Mouse (Mus musculus): ENCODE results near the gene Uap1l1.
A peak's percentile ranks its signal among the peaks of the same experiment; 100 is the strongest.
"Not testable (repeated sequence)": the region's sequence is repeated elsewhere in the genome, so short reads cannot be mapped to it uniquely, and the experiment has no call there.

Gene Uap1l1

DNA sequence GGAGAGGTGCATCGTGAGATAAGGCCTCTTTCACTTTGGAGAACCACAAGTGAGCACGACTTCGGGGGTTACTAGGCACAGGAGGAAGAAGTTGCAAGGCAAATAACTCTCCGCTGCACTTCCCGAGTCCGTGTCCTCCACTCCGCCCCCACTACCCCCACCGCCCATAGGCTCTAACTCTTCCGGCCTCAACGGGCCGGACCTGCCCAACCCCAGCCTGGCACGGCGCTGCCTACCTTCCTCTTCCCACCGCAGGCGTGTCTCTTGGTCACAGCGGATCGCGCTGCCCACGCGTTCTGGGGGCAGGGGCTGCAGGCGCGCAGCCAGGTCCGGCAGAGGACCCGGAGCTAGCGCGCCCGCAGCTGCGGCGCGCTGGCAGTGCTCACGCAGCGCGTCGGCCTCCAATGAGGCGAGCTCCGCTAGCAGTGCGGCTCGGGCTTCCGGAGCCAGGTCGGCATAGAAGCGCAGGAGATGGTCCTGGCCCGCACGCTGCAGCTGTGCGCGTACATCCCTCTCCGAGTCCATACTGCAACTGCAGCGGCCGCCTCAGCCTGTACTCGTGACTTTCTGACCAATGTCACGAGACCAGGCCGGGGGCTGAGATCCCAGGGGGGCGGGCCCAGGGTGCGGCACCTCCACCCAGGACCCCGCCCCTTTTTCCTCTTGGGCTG, at the start of gene Uap1l1:
Uap1l1 (minus strand) TSS at position 592 of the 671 bp plus-strand sequence.
- peak; percentile 64 for DNase-seq

DNA sequence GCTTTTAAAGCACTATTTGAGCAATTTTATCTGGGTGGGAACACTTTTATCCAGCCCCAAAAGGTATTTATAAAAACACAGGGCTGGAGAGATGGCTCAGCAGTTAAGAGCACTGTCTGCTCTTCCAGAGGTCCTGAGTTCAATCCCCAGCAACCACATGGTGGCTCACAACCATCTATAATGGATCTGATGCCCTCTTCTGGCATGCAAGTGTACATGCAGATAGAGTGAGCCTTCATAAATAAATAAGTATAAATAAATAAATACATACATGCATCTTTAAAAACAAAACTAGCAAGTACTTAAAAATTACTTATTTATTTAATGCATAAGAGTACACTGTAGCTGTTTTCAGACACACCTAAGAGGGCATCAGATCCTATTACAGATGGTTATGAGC, 48.0 kb upstream of the Uap1l1 start:
- DNase-seq, result not testable (repeated sequence)

DNA sequence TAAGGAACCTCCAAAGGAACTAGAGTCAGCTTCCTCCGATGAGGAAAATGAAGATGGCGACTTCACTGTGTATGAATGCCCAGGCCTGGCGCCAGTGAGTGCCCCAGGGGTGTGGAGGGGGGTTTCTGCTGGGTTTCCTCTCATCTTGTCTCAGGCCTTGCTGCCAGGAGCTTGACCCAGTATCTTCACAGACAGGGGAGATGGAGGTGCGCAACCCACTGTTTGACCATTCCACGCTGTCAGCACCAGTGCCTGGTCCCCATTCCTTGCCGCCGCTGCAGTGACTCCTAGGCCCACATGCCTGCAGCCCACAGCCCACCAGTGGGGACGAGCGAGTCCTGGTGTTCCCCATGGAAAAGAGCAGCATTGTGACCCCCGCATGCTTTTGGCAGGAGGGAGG, 43.4 kb upstream of the Uap1l1 start:
- DNase-seq, result no peak

DNA sequence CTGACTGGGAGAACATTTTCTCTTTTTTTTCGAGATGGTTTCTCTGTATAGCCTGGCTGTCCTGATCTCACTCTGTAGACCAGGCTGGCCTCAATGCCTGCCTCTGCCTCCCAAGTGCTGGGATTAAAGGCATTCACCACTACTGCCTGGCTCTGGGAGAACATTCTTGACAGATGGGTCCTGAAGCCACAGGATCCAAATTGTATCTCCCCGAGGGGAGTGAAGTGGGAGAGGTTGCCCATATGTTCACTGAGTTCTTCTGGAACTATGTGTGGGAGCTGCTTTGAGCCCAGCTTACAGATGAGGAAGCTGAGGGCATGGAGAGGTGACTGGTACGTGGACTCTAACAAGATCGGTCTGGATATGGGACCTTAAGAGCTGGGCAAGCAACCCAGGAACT, 38.5 kb upstream of the Uap1l1 start:
- DNase-seq, result no peak

DNA sequence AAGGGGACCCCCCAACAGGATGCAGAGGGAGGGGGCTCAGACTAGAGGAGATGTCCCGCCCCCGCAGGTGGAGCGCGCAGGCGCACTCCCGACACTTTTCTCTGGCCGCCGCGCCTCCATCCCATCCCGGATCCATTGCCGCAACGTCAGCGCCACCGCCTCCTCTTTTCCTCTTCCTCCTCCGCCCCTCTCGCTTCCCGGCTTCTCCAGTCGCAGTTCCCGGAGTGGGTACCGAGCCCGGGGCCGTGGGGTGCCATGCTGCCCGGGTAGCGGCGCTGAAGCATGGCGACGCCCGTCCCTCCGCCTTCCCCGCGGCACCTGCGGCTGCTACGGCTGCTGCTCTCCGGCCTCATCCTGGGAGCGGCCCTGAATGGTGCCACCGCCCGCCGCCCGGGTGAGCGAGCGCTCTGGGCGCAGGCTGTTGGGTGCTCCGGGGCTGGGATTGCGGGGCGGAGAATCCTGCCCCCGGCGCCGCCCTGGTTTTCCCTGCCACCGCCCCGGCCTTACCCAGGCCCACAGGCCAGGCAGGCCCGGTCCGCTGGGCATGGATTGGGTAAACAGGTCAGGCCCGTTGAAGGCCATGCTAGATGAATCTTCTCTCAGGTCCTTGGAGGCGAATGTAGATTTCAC, 37.6 kb upstream of the Uap1l1 start:
- peak in 1 of 2 experiments; percentile 15 for DNase-seq

DNA sequence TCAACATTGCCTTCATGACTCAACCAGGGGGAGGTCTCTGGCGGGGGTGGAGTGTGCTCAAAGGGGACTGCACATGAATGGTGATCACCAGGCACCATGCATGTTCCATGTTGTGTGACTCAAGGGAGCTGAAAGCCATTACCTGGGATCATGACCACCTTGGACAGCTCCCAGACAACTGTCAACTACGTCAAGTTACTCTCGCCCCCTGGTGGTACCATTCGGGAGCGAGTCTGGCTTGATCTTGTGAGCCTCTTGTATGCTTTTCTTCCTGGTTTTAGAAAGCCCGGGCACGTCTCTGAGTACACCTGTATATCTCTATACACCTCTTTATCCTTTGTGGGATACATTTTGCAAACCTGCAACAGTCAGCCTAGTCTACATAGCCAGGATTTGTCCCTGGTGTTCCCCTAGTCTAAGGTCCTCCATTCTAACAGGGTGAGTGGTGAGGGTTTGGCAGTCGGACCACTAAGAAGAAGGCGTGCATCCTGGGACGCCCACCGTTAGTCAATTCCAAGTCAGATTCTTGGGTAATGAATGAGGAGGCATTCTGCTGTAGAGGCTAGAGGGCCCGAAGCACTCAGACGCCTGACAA, 37.0 kb upstream of the Uap1l1 start:
- DNase-seq, result peak; percentile 90 to 92

DNA sequence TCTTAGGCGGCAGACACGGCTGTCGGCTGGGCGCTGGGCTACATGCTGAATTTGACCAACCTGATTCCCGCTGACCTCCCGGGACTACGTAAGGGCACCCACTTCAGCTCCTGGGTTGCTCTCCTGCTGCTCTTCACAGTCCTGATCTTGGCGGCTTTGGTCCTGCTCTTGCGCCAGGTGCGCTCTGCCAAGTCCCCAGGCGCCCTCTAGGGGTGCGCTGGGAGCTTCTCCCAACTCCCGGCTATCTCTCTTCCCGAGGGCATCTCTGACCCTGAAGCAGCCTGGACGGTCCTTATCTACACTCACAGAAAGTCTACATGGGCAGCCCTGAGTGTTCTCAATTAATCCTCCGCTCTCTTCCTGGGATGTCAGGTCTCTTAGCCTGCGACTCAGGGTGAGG, 35.3 kb upstream of the Uap1l1 start:
- DNase-seq, result peak in 1 of 2 experiments; percentile 20

DNA sequence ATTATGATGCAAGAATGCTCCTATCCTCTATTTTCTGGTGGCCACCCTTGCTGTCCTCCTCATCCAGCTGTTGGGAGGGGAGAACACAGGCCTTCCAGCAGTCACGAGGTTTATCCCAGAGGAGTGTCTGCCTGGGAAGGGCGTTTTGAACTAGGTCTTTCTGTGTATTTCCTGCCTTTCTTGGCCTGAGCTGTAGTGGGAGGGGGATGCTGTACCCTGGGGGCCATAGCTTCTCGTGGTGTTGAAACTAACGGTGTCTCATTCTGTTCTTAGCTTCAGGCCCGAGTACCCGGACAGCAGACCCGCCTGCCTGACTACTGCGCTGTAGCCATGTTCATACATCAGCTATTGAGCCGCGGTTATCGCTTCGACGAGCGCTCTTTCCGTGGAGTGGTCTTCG, 34.8 kb upstream of the Uap1l1 start:
- no peak for DNase-seq

DNA sequence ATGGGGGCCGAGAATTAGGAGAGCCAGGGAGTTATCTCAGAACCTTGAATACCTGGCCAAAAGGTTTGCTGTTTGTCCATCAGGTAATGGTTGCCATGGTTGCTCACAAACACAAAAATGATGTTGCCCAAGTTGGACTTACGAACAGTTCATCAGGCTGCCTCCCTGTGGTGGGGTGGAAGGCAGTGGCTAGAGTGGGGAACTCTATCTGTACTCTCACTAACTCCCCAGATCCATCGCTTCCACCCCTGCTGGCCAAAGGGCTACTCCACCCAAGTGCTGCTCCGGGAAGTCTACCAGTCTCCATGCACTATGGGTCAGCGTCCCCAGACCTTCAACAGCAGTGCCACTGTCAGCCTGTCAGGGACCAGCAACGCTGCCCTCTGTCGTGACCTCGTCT, 33.6 kb upstream of the Uap1l1 start, which contains the start of gene Npdc1:
Npdc1 (plus strand) TSS at position 301 of the 400 bp plus-strand sequence.
- no peak for DNase-seq

DNA sequence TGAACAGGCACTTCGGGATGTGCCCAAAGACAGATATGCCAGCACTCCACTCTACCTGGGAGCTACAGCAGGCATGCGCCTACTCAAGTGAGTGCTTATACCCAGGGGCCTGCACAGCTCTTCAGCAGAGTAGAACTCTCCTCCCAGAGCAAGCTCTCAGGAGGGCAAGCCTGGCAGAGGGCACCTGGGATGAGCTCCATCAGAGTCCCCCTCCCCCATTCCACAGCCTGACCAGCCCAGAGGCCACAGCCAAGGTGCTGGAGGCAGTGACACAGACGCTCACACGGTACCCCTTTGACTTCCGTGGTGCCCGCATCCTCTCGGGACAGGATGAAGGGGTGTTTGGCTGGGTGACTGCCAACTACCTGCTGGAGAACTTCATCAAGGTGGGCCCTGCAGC, 32.6 kb upstream of the Uap1l1 start:
- DNase-seq, result no peak

DNA sequence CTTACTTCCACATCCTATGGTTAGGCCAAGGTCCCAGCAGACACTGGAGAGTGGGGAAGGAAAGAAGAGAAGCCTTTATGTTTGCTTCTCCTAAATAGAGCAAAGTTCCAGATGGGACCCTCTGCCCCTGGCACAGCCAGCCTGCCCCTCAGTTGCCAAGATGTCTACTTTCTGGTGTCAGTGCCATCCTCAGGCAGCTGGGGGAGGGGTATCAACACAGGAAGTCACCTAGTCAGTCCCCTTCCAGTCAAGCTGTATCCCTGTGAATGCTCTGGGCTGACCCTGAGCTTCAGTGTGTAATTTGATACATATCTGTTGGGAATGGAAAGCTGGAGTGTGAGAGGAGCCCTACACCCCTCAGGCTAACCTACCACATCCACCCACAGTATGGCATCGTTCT, 31.5 kb upstream of the Uap1l1 start:
- no peak for DNase-seq

DNA sequence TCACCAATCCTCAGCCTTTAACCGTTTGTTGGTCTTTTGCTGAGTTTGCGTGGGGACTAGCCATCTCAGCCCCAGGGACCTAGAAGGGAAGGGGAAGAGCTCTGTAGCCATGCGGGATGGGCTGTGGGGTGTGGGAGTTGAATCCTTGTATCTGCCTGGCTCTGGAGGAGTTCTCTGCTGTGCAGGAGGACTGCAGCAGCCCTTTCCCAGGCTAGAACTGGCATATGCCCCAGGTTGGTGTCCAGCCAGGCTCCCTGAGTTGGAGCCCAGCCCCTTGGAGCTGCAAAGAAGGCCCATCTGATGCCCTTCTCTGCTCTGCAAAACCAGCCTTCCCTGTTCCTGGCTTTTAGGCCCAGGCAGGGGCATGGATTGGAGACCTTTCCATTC, 31.1 kb upstream of the Uap1l1 start:
- no peak for DNase-seq

DNA sequence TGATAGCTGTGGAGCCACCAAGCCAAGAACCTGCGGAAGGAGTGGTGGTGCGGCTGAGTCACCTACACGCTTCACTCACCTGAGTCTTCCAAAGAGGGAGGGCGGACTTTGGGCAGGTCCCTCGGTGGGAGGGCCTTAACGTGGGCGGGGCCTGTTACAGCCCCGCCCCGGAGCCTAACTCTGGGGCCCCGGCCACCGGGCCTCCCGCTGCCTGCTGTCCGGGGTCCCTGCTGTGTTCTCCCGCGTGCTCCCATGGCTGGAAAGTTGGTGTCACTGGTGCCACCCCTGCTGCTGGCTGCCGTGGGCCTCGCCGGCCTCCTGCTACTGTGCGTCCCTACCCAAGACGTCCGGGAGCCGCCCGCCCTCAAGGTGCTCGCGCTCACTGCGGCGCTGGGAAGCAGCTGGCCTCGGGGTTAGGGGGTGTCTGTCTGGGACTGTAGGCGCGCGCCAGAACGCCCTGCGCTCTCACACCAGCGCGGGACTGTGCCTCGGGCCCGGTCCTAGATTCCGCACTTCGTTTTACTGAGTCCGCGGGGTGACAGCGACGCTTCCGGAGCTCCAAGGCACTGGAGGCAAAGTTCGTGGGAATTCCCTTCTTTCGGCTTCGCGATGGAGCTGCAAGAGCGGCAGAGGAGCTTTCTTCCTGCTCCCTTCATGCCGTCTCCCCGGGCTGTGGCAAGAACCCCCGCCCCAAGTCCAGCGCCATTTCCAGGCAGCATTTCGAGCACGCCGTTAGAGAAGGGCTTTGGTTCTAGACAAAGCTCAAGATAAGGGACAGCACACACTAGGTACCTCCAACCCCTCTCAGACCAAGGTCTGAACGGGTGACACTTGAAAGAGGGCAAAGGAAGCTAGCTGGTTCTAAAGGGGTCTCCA, 30.5 kb upstream of the Uap1l1 start, which contains the start of gene Entpd2:
Entpd2 (plus strand) TSS at position 154 of the 876 bp plus-strand sequence.
- peak; percentile 17 to 20 for DNase-seq

DNA sequence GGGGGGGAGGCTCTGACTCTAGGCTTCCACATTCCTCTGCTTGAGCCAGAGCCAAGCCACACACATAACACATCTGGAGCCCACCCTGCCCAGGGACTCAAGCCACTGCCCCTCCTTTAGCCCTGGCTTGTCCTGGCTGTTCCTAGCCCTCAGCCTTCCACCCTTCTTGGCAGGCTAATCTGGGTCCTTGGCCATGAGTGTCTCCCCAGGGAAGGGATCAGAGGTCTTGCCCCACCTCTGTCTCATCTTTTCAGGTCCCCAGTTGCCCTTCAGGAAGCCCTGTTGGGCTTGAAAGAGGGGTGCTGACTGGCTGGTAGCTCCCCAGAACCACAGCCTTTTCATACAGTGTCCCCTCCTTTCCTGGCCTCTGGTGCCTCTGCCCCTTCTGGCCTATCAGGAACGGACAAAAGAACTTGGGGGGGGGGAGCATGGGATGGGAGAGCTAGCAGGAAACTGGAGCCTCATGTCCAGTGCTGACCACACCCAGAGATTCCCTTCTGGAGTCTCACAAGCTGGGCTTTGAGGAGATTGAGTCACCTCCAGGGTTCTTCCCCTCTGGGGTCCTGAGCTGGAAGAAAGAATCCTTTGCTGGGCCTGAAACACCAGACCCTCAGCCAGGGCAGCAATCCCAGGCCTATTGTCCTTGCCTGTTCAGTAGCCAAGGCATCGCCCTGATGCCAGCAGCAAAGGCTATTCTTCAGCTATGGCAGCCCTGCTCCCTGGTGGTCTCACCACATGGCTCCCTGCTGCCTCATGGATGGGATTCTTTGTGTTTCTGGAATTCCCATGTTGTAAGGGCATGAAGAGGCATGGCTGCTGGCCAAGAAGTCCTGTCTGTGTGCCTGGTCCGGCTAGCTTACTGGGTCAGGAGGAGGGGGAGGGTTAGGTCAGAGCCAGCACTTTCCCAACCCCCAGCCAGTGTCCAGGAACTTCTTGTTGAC, 29.1 kb upstream of the Uap1l1 start:
- DNase-seq, result no peak

DNA sequence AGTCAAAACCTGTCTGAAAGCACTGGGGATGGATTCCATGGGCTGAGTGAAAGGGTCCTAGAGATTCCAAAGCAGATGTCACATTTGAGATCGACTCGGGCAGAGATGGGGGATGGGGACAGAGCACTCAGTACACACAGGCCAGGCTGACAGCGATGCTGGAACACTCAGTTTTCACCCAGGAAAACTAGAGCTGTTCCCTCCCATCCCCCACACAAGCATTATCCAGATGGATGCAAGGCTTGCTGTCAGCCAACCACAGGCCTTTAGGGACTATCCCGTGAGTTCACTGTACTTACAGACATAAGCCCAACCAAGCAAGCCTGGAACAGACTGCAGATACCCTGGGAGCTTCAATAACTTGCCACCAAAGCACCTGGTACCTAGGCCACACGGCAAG, 25.8 kb upstream of the Uap1l1 start:
- DNase-seq, result no peak

DNA sequence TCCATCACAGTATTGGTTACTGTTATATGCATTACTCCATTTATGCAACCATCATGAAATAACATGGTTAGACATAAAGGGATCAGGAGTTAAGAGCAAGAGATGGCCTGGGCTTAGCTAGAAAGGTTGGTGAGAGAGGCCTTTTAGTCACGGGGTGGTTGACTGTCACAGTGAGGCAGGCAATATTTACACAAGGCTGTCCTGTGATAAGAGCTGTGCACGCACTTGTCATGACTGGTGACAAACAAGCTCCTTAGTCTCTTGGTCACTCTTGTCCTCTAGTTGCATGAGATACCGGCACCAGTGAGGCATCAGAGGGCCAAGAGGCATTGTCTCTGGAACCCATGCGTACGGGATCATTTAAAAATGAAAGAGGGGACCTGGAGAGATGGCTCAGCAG, 19.0 kb upstream of the Uap1l1 start:
- no peak for DNase-seq

DNA sequence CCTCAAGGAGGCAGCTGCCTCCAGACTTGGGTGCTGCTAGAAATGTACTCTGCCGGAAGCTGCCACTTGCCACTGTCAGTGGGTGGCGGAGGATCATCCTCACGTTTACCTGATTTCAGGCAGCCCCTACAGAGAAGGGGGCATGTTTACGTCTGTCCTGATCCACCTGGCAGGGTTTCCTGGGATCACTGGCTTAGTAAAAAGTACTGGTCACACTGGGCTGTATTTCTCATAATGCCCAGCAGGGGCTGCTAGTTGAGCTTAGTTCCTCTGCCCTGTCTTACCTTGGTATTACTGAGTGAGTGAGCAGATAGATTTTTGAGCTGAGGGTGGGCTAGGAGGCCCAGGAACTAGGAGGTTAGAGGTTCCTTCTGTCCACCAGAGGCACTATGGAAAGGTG, 11.1 kb upstream of the Uap1l1 start:
- peak; percentile 47 to 55 for DNase-seq

DNA sequence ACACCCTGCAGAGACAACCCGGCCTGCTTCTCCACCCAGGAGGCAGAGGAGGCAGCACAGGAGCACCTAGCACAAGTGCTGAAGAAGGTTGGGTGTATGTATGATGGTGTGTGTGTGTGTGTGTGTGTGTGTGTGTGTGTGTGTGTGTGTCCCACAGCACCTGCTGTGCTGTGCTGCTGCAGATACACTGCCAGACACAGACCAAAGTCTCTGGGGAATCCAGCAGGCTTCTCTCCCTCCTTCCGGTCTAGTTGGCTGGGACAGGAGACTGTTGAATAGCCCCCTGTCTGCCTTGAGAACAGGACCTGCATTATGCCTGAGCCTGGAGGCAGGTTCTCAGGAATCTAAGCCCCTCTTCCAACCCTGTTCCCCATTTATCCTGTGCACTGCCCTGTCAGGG, 7.9 kb upstream of the Uap1l1 start:
- no peak for DNase-seq

DNA sequence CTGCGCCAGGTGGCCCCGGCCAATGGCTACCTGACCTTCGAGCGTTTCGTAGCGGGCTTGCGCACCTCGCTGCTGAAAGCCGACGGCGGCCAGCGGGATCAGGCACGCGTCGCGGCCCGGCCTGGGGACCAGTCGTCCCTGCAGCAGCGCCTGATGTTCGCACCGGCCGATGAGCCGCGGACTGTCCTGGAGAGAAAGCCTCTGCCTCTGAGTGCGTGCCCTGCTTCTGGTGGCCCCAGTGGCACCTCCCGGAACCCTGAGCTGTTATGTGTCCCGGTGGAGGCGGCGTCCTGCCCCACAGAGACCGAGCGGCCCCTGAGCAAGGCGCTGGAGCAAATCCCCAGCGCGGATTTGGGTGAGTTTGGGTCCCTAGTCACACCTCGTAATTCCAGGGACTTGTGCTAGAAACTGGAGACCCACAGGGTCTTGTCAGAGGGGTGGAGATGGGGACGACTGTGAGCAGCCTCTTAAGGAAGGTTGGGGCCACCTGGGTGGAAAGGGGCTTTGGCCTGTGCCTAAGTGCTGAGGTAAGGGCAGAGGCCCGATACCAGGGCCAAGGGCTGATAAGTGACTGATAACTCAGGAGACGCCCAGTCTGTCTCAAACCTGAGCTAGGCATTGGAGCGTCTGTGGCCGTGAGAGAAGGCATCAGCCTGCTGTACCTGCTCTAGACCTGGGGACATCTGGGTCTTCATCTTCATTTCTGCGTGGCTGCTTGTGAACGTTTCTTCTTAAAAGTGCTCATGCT, 7.3 kb upstream of the Uap1l1 start:
- no peak for DNase-seq

DNA sequence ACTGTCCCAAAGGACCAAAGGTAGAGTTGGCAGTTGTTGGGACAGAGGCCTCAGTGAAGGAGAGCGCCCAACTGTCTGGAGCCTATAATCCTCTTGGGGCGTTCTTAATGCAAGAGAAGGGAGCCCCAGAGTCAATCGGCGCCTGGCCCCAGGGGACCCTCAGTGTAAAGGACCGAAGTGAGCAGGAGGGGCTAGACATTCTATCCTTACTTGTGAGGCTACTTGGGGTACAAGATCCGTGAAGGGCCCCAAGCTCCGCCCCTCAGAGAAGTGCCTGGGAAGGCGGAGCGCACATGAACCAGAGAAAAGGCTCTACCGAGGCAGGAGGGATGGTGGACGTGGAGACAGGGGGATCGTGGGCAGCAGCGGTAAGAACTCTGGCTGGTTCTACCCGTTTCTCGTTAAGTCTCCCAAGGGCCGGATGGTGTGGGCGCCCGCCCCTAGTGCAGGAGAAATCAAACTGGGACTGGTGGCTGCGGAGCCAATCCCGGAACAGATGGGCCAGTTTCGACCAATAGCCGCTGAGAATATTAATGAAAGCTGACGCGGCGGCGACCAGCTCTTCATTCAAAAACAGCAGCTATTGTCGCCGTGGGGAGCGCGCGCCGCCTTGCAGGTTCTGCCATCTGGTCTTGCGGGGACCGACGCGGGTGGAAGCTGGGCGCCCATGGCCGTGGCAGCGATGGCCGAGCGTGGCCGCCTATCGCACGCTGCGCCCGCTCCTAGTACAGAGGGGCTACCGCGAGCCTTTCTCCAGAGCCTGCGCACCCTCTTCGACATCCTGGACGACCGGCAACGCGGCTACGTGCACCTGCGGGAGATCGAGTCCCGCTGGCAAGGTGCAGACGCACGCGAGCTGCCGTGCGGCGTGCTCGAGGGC, 6.5 kb upstream of the Uap1l1 start, which contains the start of gene Sapcd2:
Sapcd2 (plus strand) TSS at position 558 of the 880 bp plus-strand sequence.
- peak; percentile 85 for DNase-seq

Data from B cell, adult 2 months (primary cell).